Mouse (Mus musculus) lung, adult 2 months (tissue): ENCODE data around the gene Erg. TPM values are rescaled to one million over a fixed set of nuclear protein-coding genes. Genes with fewer than 3 reads are reported as not detected.

Experiments
- DNase-seq: peaks from one replicate; pipeline ENCODE4 v3.0.0; 2022
- H3K4me1 ChIP-seq: fragments of 200-500 bp; 2 replicates; pipeline ENCODE4 v1.6.1; 2011; ENCODE audit warnings: low read length; ENCODE audit not compliant: control insufficient read depth, insufficient read depth
- H3K4me3 ChIP-seq: fragments of 200-500 bp; replicated peaks from 2 replicates; pipeline ENCODE3; 2011; ENCODE audit warnings: low read depth, mild to moderate bottlenecking, control low read depth, low read length; ENCODE audit errors: extremely low read depth
- CTCF ChIP-seq: fragments of 200-500 bp; IDR thresholded peaks from 2 replicates; pipeline ENCODE4 v1.5.1; 2011; ENCODE audit warnings: mild to moderate bottlenecking, low read length, control low read depth; ENCODE audit not compliant: insufficient read depth
- POLR2A ChIP-seq: fragments of 200-500 bp; IDR thresholded peaks from 2 replicates; pipeline ENCODE4 v1.6.1; 2011; ENCODE audit warnings: low read depth, mild to moderate bottlenecking, control low read depth, low read length, borderline replicate concordance; ENCODE audit errors: extremely low read depth
- WGBS: fragments of 180-500 bp; shearing (Covaris S2); methylation state at CpG from one replicate; pipeline ENCODE4 v1.1.7; 2018; 5-methylcytosine and 5-hydroxymethylcytosine counted together
- polyA plus RNA-seq: library from polyadenylated mRNA; depleted of rRNA; stranded (reverse); fragments of >200 nt; gene quantifications from 2 replicates; pipeline ENCODE4 v1.2.3, GENCODE M21; 2012

Gene Erg
- polyA plus RNA-seq, 1 experiment: 82.7 TPM

GRCm38 (mm10) chr16:95553136-95553535 lies 33.3 kb downstream of the Erg start:
- DNase-seq: no peak
- WGBS: 85% methylated on average over 2 of the region's 2 CpGs
- TF ChIP-seq POLR2A (no peak), CTCF (no peak)

GRCm38 (mm10) chr16:95552495-95552894 lies 33.9 kb downstream of the Erg start:
- no peak for DNase-seq
- H3K4me1 ChIP-seq: peaks cover 2% of the 10 kb centered on the region; the same call in 1 of the 2 replicates
- TF ChIP-seq CTCF: no peak
- no peak for TF ChIP-seq POLR2A
- no peak overlapping the region for H3K4me3 ChIP-seq
- 63% methylated on average over 16 of the region's 16 CpGs for WGBS

More at GRCm38 (mm10) chr16:95553136-95553535, 33.3 kb downstream of the Erg start:
- Histone ChIP-seq H3K4me3 (no peak overlapping the region), H3K4me1 (peaks cover 2% of the 10 kb centered on the region; the same call in 1 of the 2 replicates)

DNA sequence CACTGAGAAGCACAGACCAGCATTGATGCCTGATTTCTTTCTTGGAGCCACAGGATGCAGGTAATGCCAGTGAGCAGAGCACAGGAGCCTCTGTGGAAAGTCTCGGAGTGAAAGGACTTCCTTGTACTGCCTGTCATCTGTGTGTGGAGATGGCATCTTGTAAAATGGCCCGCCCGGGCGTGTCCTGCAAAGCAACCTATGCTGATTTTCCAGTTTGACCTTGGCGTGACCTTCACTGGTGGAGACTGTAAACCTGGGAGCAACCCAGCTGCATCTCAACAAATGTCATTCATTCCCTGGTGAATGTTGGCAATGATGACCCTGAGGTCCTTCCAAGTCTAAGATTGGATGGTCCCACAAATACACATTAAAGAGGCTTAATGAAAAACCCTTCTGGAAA lies 35.9 kb downstream of the Erg start:
- H3K4me3 ChIP-seq: no peak overlapping the region
- WGBS: 80% methylated on average over 5 of the region's 5 CpGs
- DNase-seq: no peak
- TF ChIP-seq CTCF (no peak), POLR2A (no peak)
- H3K4me1 ChIP-seq: peaks cover 2% of the 10 kb centered on the region; the same call in 1 of the 2 replicates

- H3K4me3 ChIP-seq: no peak overlapping the region
- DNase-seq: no peak
- TF ChIP-seq CTCF (no peak), POLR2A (no peak)
- 86% methylated on average over 5 of the region's 5 CpGs for WGBS
- H3K4me1 ChIP-seq: no peaks in the 10 kb centered on the region
Observed at GRCm38 (mm10) chr16:95544753-95545152, 41.6 kb downstream of the Erg start.

GRCm38 (mm10) chr16:95543471-95543870 lies 42.9 kb downstream of the Erg start:
- no peak for TF ChIP-seq CTCF
- TF ChIP-seq POLR2A: no peak
- no peaks in the 10 kb centered on the region for H3K4me1 ChIP-seq
- WGBS: 94% methylated on average over 12 of the region's 12 CpGs
- DNase-seq: no peak
- no peak overlapping the region for H3K4me3 ChIP-seq

DNA sequence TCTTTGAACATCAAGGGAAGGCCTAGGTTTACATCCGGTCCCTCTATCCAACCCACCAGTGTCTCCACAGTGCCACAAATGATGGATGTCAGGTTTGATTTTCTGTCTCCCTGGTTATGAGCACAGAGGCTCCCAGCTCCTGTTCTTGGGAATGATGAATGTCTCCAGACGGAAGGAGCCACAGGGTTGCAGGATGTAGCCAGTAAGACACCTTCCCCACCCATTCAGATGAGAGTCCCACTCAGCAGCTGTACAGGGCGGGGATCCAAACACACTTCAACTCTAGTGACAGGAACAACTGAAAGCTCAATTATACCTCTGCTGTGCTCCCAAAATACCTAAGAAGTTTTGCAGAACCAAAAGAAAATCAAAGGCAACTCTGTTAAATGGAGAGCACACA lies 51.2 kb downstream of the Erg start:
- 55% methylated on average over 3 of the region's 3 CpGs for WGBS
- TF ChIP-seq POLR2A (no peak), CTCF (no peak)
- no peaks in the 10 kb centered on the region for H3K4me1 ChIP-seq
- no peak overlapping the region for H3K4me3 ChIP-seq
- no peak for DNase-seq

DNA sequence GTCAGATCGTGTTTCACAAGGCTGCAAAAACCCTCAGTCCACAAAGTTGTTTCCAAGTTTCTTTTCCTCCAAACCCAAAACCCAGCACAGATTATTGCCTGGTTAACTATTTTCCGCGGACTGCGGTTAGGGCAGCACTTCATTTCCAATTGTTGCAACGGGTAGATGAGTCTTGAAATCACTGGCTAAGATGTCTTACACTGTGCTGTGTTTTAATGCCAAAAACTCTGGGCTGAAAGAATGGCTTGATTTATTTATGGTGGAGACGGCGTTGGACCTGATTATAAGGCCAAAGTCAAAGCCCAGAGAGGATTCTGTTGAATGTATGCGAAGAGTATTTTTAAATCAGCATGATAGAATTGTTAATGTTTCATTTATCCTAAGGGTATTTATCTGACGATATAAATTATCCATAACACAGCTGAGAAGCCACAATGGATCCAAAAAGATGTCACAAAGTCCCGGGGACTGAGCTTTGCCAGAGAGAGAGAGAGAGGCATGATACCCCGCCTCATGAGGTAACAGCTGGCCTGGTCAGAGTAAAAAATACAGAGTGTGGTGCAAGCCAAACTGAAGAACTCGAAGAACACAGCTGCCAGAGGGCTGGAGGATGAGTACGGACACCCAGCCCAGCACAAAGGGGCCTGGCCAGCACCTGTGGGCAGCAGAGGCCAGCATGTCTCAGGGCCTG lies 53.9 kb downstream of the Erg start:
- TF ChIP-seq CTCF (no peak), POLR2A (no peak)
- Histone ChIP-seq H3K4me1 (no peaks in the 10 kb centered on the region), H3K4me3 (no peak overlapping the region)
- WGBS: 76% methylated on average over 13 of the region's 13 CpGs
- no peak for DNase-seq

- DNase-seq: no peak
- Histone ChIP-seq H3K4me1 (no peaks in the 10 kb centered on the region), H3K4me3 (no peak overlapping the region)
- no peak for TF ChIP-seq POLR2A
- TF ChIP-seq CTCF: no peak
- WGBS: 83% methylated on average over 2 of the region's 2 CpGs
Observed at GRCm38 (mm10) chr16:95527561-95527960, 58.8 kb downstream of the Erg start.

DNA sequence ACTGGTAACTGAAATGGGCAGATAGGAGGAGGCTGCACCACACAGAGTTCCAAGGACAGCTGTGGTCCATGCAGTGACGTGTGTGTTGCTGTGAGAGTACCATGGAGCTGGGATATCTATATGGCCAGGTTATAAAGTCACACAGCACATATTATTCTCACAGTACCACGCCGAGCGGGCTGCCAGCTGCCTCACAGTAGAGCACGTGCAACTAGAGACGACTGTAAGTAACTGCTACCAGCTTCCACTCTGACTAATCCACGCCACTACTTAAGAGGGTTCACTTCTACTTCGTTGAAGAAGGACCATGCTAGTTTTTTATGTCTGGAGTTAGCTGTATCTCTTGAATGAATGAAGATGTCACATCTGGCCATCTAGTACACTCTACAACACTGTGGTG lies 66.9 kb downstream of the Erg start:
- 79% methylated on average over 8 of the region's 8 CpGs for WGBS
- no peaks in the 10 kb centered on the region for H3K4me1 ChIP-seq
- DNase-seq: no peak
- TF ChIP-seq POLR2A (no peak), CTCF (no peak)
- no peak overlapping the region for H3K4me3 ChIP-seq

- WGBS: 63% methylated on average over 2 of the region's 2 CpGs
- H3K4me1 ChIP-seq: no peaks in the 10 kb centered on the region
- no peak for DNase-seq
- no peak for TF ChIP-seq CTCF
- TF ChIP-seq POLR2A: no peak
- H3K4me3 ChIP-seq: no peak overlapping the region
Observed at GRCm38 (mm10) chr16:95506051-95506450, 80.3 kb downstream of the Erg start.
